Mouse (Mus musculus) limb, embryonic 11.5 days (tissue): ENCODE measurements around the gene Tas2r109. TPM values are rescaled to one million over a fixed set of nuclear protein-coding genes. Genes with fewer than 3 reads are reported as not detected.
"Not testable (repeated sequence)": the region's sequence is repeated elsewhere in the genome, so short reads cannot be mapped to it uniquely, and the experiment has no call there.

Experiments
- ATAC-seq: fragments of 200-750 bp; cut with Nextera tagmentation; 2 replicates; pipeline ENCODE4 v1.8.0; 2017; ENCODE audit warnings: low read depth; ENCODE audit not compliant: insufficient number of reproducible peaks, low FRiP score, low TSS enrichment
- DNase-seq: peaks from one replicate; pipeline ENCODE4 v3.0.0-alpha.2; 2015; ENCODE audit warnings: low spot score
- H3K27ac ChIP-seq: fragments of 300-500 bp; sonication (generic); replicated peaks from 2 replicates; pipeline ENCODE4 v1.5.1; 2014; ENCODE audit warnings: low read depth, mild to moderate bottlenecking, low read length
- H3K27me3 ChIP-seq: fragments of 300-500 bp; sonication (generic); 2 replicates; pipeline ENCODE4 v1.6.1; 2014; ENCODE audit warnings: mild to moderate bottlenecking, low read length, mixed read lengths; ENCODE audit not compliant: control insufficient read depth, insufficient read depth
- H3K36me3 ChIP-seq: fragments of 300-500 bp; sonication (generic); 2 replicates; pipeline ENCODE4 v1.6.1; 2014; ENCODE audit warnings: mild to moderate bottlenecking, low read length, moderate library complexity, mixed read lengths; ENCODE audit not compliant: control insufficient read depth, insufficient read depth
- H3K4me1 ChIP-seq: fragments of 300-500 bp; sonication (generic); 2 replicates; pipeline ENCODE4 v1.6.1; 2014; ENCODE audit warnings: low read length, mixed read lengths; ENCODE audit not compliant: control insufficient read depth, insufficient read depth
- H3K4me2 ChIP-seq: fragments of 300-500 bp; sonication (generic); 2 replicates; pipeline ENCODE4 v1.6.1; 2014; ENCODE audit warnings: low read depth, mild to moderate bottlenecking, moderate library complexity; ENCODE audit not compliant: severe bottlenecking
- H3K4me3 ChIP-seq: fragments of 300-500 bp; sonication (generic); 2 replicates; pipeline ENCODE4 v1.5.1; 2014; ENCODE audit warnings: low read depth, low read length
- H3K9ac ChIP-seq: fragments of 300-500 bp; sonication (generic); 2 replicates; pipeline ENCODE4 v1.6.1; 2014; ENCODE audit warnings: mild to moderate bottlenecking, low read length
- H3K9me3 ChIP-seq: fragments of 300-500 bp; sonication (generic); 2 replicates; pipeline ENCODE4 v1.6.1; 2016; ENCODE audit warnings: low read length; ENCODE audit not compliant: control insufficient read depth
- WGBS: fragments of 180-500 bp; shearing (Covaris S2); extraction: QIAGEN DNeasy Blood & Tissue Kit; methylation state at CpG from one replicate; pipeline ENCODE4 v1.1.7; 2014; 5-methylcytosine and 5-hydroxymethylcytosine counted together
- polyA plus RNA-seq: library from polyadenylated mRNA; unstranded; fragments of >200 nt; fragmentation: Nextera tagmentation; extraction: Ambion mirVana; gene quantifications from 2 replicates; pipeline ENCODE4 v1.2.1, GENCODE M21; 2014

Gene Tas2r109
- polyA plus RNA-seq: not detected in 2 replicates

GRCm38 (mm10) chr6:132980865-132981264 lies at the start of gene Tas2r109:
TSS of gene Tas2r109 (minus strand) at chr6:132980965.
- Histone ChIP-seq H3K4me2 (no peak within 1 kb of the TSS), H3K4me3 (no peak within 1 kb of the TSS), H3K9me3 (no peaks in the 10 kb centered on the region), H3K9ac (no peak within 1 kb of the TSS), H3K27me3 (no peaks in the 10 kb centered on the region), H3K4me1 (no peaks in the 10 kb centered on the region), H3K36me3 (no peaks in the 10 kb centered on the region), H3K27ac (no peak within 1 kb of the TSS)
- ATAC-seq: no peak
- 86% methylated on average over 2 of the region's 2 CpGs for WGBS
- DNase-seq: no peak

DNA sequence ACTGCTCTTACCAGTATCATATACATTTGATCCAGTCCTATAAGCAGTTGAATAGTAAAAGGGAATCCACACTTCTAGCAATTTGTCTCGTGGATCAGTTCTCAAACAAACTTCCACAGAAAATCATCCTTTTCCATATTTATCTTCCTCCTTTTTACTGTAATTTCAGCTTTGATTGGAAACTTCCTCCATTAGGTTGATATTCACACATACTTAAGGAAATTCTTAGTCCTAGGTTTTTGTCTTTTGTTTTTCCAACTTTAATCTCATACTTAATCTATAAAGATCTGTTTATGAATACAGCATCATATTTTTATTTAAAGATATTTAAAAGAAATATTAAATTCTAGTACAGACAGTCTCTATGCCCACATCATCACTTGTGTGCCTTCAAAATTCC lies 22.9 kb downstream of the Tas2r109 start, which contains the start of gene Tas2r131:
Gene Tas2r131 (minus strand): TSS at position 101 of the 400 bp plus-strand sequence.
- Histone ChIP-seq H3K4me3 (no peak within 1 kb of the TSS), H3K36me3 (no peaks in the 10 kb centered on the region), H3K27me3 (no peaks in the 10 kb centered on the region), H3K4me1 (no peaks in the 10 kb centered on the region), H3K9me3 (no peaks in the 10 kb centered on the region), H3K9ac (no peak within 1 kb of the TSS), H3K4me2 (no peak within 1 kb of the TSS), H3K27ac (no peak within 1 kb of the TSS)
- no peak for DNase-seq
- WGBS: 81% methylated on average over 1 of the region's 1 CpGs
- no peak for ATAC-seq

DNA sequence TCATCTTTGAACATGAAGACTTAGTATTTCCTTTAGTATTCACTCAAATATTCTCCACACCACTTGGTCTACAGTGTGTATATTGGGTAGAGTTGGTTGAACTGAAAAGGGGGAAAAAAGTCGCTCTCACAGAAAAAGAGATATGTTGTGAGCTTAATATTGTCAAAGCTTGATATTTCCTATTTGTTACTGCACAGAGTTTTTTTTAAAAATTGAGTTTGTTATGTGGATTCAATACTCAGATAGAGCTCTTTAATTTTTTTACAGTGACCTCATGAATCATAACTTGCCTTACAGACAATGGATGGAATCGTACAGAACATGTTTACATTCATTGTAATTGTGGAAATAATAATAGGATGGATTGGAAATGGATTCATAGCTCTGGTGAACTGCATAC lies 30.0 kb downstream of the Tas2r109 start, which contains the start of gene Tas2r129:
Gene Tas2r129 (plus strand): TSS at position 301 of the 400 bp plus-strand sequence.
- no peaks in the 10 kb centered on the region for H3K27me3 ChIP-seq
- ATAC-seq (no peak), DNase-seq (no peak)
- no peak within 1 kb of the TSS for H3K4me2 ChIP-seq
- H3K4me3 ChIP-seq: no peak within 1 kb of the TSS
- H3K9ac ChIP-seq: no peak within 1 kb of the TSS
- no peaks in the 10 kb centered on the region for H3K4me1 ChIP-seq
- no peaks in the 10 kb centered on the region for H3K36me3 ChIP-seq
- H3K9me3 ChIP-seq: no peaks in the 10 kb centered on the region
- H3K27ac ChIP-seq: no peak within 1 kb of the TSS
- 88% methylated on average over 2 of the region's 2 CpGs for WGBS

DNA sequence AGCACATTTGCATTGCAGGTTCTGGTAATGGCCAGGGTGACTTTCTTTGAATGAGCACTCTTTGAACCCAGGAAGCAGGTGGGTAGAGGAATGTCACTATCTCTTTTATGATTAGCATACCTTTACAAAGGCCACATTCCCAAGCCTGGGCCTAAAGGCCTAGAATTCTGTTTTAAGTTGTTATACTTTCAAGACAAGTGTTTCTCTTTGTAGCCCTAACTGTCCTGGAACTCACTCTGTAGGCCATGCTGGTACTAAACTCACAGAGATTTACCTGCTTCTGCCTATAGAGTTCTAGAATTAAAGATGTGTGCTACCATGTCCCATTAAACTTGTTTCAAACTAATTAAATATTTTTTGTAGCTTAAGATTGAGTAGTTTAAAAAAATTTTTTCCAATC lies 39.4 kb downstream of the Tas2r109 start:
- H3K27ac ChIP-seq, H3K9me3 ChIP-seq, H3K4me3 ChIP-seq, ATAC-seq, H3K9ac ChIP-seq, H3K4me1 ChIP-seq, DNase-seq, H3K4me2 ChIP-seq, H3K36me3 ChIP-seq, H3K27me3 ChIP-seq: not testable (repeated sequence)

Other genes with a start within 250 kb of the Tas2r109 start
- not detected in 2 replicates for gene Tas2r115, start 242.9 kb downstream of the Tas2r109 start, polyA plus RNA-seq
- not detected in 2 replicates for gene Tas2r124, start 226.2 kb downstream of the Tas2r109 start, polyA plus RNA-seq
- gene Tas2r102, start 218.8 kb downstream of the Tas2r109 start, polyA plus RNA-seq: not detected in 2 replicates
- gene Tas2r136, start 202.8 kb downstream of the Tas2r109 start, polyA plus RNA-seq: not detected in 2 replicates
- gene Tas2r117, start 178.1 kb downstream of the Tas2r109 start, polyA plus RNA-seq: not detected in 2 replicates
- gene Tas2r123, start 133.8 kb downstream of the Tas2r109 start, polyA plus RNA-seq: not detected in 2 replicates
- not detected in 2 replicates for gene Tas2r116, start 125.5 kb downstream of the Tas2r109 start, polyA plus RNA-seq
- not detected in 2 replicates for gene Tas2r110, start 113.0 kb downstream of the Tas2r109 start, polyA plus RNA-seq
- not detected in 2 replicates for gene Tas2r113, start 88.0 kb downstream of the Tas2r109 start, polyA plus RNA-seq
- gene Tas2r125, start 71.3 kb downstream of the Tas2r109 start, polyA plus RNA-seq: not detected in 2 replicates
- gene Tas2r129, start 29.9 kb downstream of the Tas2r109 start, polyA plus RNA-seq: not detected in 2 replicates
- not detected in 2 replicates for gene Tas2r131, start 23.0 kb downstream of the Tas2r109 start, polyA plus RNA-seq
- gene Tas2r103, start 56.1 kb upstream of the Tas2r109 start, polyA plus RNA-seq: not detected in 2 replicates
- not detected in 2 replicates for gene Tas2r140, start 74.9 kb upstream of the Tas2r109 start, polyA plus RNA-seq
- gene Smim10l1, start 123.9 kb upstream of the Tas2r109 start, polyA plus RNA-seq: 68.2 and 70.8 TPM in 2 replicates